Mouse (Mus musculus) small intestine, adult 2 months (tissue): ENCODE data around the gene Wnk1. TPM values are rescaled to one million over a fixed set of nuclear protein-coding genes. Genes with fewer than 3 reads are reported as not detected.

Experiments used
- H3K27ac ChIP-seq: fragments of 200-500 bp; 2 replicates; pipeline ENCODE4 v1.5.1; 2012; ENCODE audit warnings: low read depth, low read length, control low read depth, inconsistent platforms; ENCODE audit not compliant: insufficient read depth
- H3K27me3 ChIP-seq: fragments of 200-500 bp; 2 replicates; pipeline ENCODE4 v1.6.1; 2012; ENCODE audit warnings: mild to moderate bottlenecking, moderate library complexity, low read length, inconsistent platforms; ENCODE audit not compliant: control insufficient read depth, insufficient read depth
- H3K36me3 ChIP-seq: fragments of 200-500 bp; 2 replicates; pipeline ENCODE4 v1.6.1; 2012; ENCODE audit warnings: mild to moderate bottlenecking, low read length, control low read depth, inconsistent platforms; ENCODE audit not compliant: control insufficient read depth, insufficient read depth
- H3K4me1 ChIP-seq: fragments of 200-500 bp; 2 replicates; pipeline ENCODE4 v1.6.1; 2012; ENCODE audit warnings: low read length, inconsistent platforms, mixed read lengths; ENCODE audit not compliant: control insufficient read depth, insufficient read depth, insufficient read length
- H3K4me3 ChIP-seq: fragments of 200-500 bp; 2 replicates; pipeline ENCODE4 v1.5.1; 2012; ENCODE audit warnings: low read depth, mild to moderate bottlenecking, control low read depth, inconsistent platforms, low read length, moderate library complexity
- CTCF ChIP-seq: fragments of 200-500 bp; IDR thresholded peaks from 2 replicates; pipeline ENCODE4 v1.5.1; 2012; ENCODE audit warnings: low read depth, mild to moderate bottlenecking, control low read depth, inconsistent platforms, low read length, moderate library complexity, mixed read lengths; ENCODE audit not compliant: insufficient replicate concordance, insufficient read length; ENCODE audit errors: extremely low read depth
- POLR2A ChIP-seq: fragments of 200-500 bp; IDR thresholded peaks from 2 replicates; pipeline ENCODE4 v1.6.1; 2012; ENCODE audit warnings: low read depth, mild to moderate bottlenecking, control low read depth, inconsistent platforms, low read length, moderate library complexity
- WGBS: fragments of 180-500 bp; shearing (Covaris S2); methylation state at CpG from one replicate; pipeline ENCODE4 v1.1.7; 2018; 5-methylcytosine and 5-hydroxymethylcytosine counted together
- polyA plus RNA-seq: library from polyadenylated mRNA; depleted of rRNA; stranded (reverse); fragments of >200 nt; gene quantifications from 2 replicates; pipeline ENCODE4 v1.2.3, GENCODE M21; 2012

The Wnk1 gene
- polyA plus RNA-seq, 1 experiment: 33.7 TPM

DNA sequence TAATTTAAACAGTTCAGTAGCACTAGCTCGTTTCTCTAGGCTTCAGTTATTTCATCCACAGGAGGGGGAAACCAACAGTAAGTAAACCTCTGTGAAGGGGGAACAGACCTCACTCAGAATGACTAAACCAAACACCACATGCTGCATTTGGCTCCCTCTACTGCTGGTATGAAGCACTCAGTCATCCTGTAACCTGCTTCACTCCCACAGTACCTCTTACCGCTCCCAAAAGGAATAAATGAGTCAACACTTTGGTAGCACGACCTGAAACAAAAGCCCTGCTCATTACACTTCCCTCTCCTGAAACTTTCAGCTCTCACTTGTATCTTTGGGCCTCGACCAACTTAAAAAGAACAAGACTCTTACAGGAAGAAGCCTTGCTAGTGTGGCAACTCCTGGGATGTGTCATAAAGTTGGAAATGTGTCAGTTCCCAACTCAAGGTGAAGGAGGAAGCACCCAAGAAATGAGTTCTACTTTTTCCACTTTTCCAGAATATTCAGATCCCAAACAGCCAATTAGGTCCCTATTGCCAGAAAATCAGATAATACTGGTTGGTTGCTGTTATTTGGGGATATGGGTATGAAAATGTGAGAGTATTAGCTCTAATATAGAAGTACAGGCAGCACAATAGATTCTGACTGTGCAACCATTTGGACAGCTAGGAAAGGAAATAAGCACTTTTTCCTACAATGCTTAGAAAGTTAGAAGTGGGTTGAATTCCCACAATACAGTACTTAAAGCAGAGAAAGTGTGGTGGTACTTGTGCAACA lies 114.1 kb downstream of the Wnk1 start:
- Histone ChIP-seq H3K27ac (no peak overlapping the region), H3K4me3 (no peak overlapping the region), H3K27me3 (no peaks in the 10 kb centered on the region), H3K4me1 (no peaks in the 10 kb centered on the region), H3K36me3 (peaks cover 62% of the 10 kb centered on the region)
- TF ChIP-seq POLR2A (no peak), CTCF (no peak)
- 55% methylated on average over 4 of the region's 4 CpGs for WGBS

DNA sequence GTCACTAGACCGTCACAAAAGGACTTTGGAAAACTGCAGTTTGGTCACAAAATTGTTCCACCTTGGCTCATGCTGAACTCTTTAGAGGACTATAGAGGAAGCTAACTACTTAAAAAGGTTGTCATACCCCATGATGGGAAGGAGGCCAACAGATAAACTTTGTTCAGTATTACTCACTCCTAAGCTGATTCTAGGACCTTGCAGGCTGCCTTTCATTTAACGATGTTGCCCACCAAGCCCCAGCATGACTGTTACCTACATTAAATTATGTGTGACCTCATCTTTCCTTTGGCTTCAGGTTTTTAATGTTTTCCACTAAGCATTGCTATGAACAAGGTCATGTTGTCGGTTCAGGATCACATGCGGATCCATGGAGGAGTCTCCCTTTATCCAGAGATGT lies 115.9 kb downstream of the Wnk1 start:
- Histone ChIP-seq H3K36me3 (peaks cover 59% of the 10 kb centered on the region), H3K4me1 (no peaks in the 10 kb centered on the region), H3K27me3 (no peaks in the 10 kb centered on the region), H3K4me3 (no peak overlapping the region), H3K27ac (no peak overlapping the region)
- TF ChIP-seq CTCF: no peak
- TF ChIP-seq POLR2A: no peak
- 86% methylated on average over 4 of the region's 4 CpGs for WGBS

DNA sequence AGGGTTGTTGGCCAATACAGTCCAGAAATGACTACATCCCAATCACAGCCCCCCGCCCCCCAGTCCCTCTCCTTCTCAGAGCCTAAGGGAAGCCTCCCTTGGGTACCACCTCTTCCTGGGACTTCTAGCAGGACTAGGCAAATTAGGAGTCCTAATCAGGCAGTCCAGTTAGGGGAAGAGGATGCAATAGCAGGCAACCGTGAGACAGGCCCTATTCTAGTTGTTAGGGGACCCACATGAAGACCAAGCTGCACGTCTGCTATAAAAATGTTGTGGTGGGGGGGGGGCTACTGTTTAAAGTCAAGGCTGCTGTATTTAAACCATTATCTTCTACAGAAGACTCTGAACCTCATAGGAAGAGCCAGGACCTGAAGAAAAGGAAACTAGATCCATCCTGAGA lies 116.3 kb downstream of the Wnk1 start:
- peaks cover 57% of the 10 kb centered on the region for H3K36me3 ChIP-seq
- no peaks in the 10 kb centered on the region for H3K4me1 ChIP-seq
- H3K27me3 ChIP-seq: no peaks in the 10 kb centered on the region
- WGBS: 93% methylated on average over 3 of the region's 3 CpGs
- H3K4me3 ChIP-seq: no peak overlapping the region
- TF ChIP-seq CTCF (no peak), POLR2A (no peak)
- no peak overlapping the region for H3K27ac ChIP-seq

DNA sequence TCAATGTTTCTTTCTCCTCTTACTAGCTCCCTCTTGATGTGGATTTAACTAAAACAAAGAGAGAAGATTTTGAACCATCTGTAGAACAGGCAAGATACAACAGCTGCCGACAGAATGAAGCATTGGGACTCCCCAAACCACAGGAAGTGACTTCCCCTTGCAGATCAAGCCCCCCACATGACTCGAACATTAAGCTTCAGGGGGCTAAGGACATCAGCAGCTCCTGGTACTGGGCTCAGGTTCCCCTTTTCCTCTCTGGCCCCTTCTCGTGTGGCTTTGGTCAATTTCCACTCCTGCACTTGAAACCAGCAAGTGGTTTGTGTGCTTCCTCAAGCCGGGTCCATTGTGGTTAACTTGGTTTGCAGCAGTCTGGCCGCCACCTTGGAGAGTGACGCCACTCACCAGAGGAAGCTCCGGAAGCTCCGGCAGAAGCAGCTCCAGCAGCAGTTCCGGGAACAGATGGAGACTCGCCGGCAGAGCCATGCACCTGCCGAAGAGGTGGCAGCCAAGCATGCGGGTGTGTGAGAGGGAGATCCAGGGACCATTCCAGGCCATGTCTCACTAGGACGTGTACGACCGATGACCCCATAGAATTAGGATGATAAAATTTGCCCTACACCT lies 119.8 kb downstream of the Wnk1 start:
- TF ChIP-seq CTCF (no peak), POLR2A (no peak)
- Histone ChIP-seq H3K4me1 (no peaks in the 10 kb centered on the region), H3K27ac (no peak overlapping the region), H3K27me3 (no peaks in the 10 kb centered on the region), H3K36me3 (peaks cover 46% of the 10 kb centered on the region), H3K4me3 (no peak overlapping the region)
- WGBS: 75% methylated on average over 16 of the region's 16 CpGs

DNA sequence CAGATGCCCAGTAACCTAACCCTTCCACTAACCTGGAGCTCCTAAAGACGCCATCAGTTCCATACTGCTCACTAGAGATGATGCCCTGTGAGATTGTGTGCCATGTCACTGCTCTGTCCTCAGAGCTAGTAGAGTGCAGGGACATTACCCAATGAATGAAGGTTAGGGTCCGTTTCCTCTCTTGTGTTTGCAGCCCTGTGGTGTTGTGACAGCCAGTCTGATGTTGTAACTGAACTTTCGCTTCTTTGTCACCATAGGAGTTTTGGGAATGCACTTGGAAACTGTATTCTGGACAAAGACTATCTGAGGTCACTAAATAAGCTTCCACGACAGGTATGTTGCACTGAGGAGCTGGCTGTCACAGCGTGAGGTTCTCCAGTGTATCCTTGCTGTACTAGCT lies 122.8 kb downstream of the Wnk1 start:
- Histone ChIP-seq H3K27me3 (no peaks in the 10 kb centered on the region), H3K36me3 (peaks cover 49% of the 10 kb centered on the region), H3K27ac (no peak overlapping the region), H3K4me1 (no peaks in the 10 kb centered on the region), H3K4me3 (no peak overlapping the region)
- 93% methylated on average over 5 of the region's 5 CpGs for WGBS
- no peak for TF ChIP-seq CTCF
- no peak for TF ChIP-seq POLR2A

DNA sequence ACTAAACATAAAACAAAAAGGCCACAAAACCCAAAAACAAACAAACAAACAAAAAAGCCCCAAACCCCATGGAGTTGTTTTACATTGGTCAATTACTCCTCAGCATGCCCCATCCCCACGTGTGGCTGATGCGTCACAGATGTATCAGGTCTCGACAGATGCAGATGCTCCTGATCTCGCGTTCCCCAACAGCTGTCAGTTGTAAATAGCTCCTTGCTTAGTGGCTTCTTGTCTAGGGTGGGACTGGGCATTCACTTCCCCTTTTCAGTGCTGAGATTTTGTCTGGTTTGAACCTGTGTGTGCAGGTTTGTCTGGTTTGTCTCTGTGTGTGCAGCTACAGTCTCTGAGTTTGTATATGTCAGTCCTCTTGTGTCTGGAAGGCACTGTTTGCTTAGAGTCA lies 126.4 kb downstream of the Wnk1 start:
- Histone ChIP-seq H3K4me3 (no peak overlapping the region), H3K36me3 (peaks cover 31% of the 10 kb centered on the region), H3K27ac (no peak overlapping the region), H3K4me1 (no peaks in the 10 kb centered on the region), H3K27me3 (no peaks in the 10 kb centered on the region)
- no peak for TF ChIP-seq POLR2A
- WGBS: 80% methylated on average over 5 of the region's 5 CpGs

DNA sequence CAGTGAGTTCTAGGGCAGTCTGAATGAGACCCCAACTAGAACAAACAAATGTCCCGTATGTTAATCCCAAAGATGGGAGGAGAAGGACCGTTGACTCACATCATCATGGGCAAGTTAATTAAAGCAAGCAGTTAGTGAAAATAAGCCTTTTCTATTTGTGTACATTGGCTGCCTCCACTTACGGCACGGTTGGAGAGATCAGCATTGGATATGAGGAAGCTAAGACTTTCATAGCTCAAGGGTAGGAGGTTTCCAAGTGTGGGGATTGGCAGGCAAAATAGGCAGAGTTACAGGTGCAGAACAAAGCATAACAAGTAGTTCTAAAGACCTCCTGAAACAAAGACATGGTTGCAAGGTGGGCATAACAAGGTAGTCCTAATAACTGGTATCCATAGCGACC lies 133.0 kb downstream of the Wnk1 start:
- no peak overlapping the region for H3K27ac ChIP-seq
- H3K27me3 ChIP-seq: no peaks in the 10 kb centered on the region
- no peaks in the 10 kb centered on the region; the same call in 1 of the 2 replicates for H3K4me1 ChIP-seq
- TF ChIP-seq POLR2A (no peak), CTCF (no peak)
- no peaks in the 10 kb centered on the region for H3K36me3 ChIP-seq
- WGBS: 81% methylated on average over 5 of the region's 5 CpGs
- no peak overlapping the region for H3K4me3 ChIP-seq
